Mouse (Mus musculus) thymus, adult 2 months (tissue): ENCODE data around the gene Adamts18.

Experiments
- CTCF ChIP-seq: fragments of 200-500 bp; IDR thresholded peaks from 2 replicates; pipeline ENCODE4 v1.5.1; 2012; ENCODE audit warnings: mild to moderate bottlenecking, control low read depth, low read length, moderate library complexity, borderline replicate concordance; ENCODE audit not compliant: control insufficient read depth, poor library complexity, insufficient read depth; ENCODE audit errors: extremely low read depth
- POLR2A ChIP-seq: fragments of 200-500 bp; IDR thresholded peaks from 2 replicates; pipeline ENCODE4 v1.6.1; 2012; ENCODE audit warnings: mild to moderate bottlenecking, low read length, control low read depth, moderate library complexity; ENCODE audit not compliant: control insufficient read depth, poor library complexity, insufficient read depth; ENCODE audit errors: extremely low read depth

GRCm38 (mm10) chr8:113827270-113827669 is 21.3 kb downstream of the Adamts18 start:
- TF ChIP-seq CTCF (no peak), POLR2A (no peak)
